41 mouse cellular contexts compared by ENCODE assay signal in genomic region chr7:28149841-28150240, GRCm38 (mm10). TPM values are rescaled to one million over a fixed set of nuclear protein-coding genes. Genes with fewer than 3 reads are reported as not detected.
"Had no signal": no experiment of that assay in that cellular context is flagged by ENCODE, and none has a peak within 500 bp of the region (broad histone marks: within the 10 kb centered on the region; RNA-seq: fewer than 3 reads in every experiment).

No protein-coding gene starts in this region.

- ATAC-seq: hindbrain, embryonic 16.5 days; hindbrain, postnatal 0 days; inflammation-experienced regulatory T-cells, adult 6 months; intestine, embryonic 15.5 days; intestine, embryonic 16.5 days; intestine, postnatal 0 days had no signal

- H3K36me3 ChIP-seq: heart, embryonic 10.5 days; heart, embryonic 12.5 days; heart, embryonic 13.5 days; heart, embryonic 15.5 days; hindbrain, embryonic 10.5 days; hindbrain, embryonic 15.5 days; intestine, embryonic 15.5 days; kidney, embryonic 15.5 days had no signal

- H3K4me1 ChIP-seq: heart, embryonic 10.5 days; heart, embryonic 12.5 days; heart, embryonic 13.5 days; heart, embryonic 15.5 days; hindbrain, embryonic 15.5 days; intestine, embryonic 15.5 days; kidney, embryonic 15.5 days had no signal

- H3K4me3 ChIP-seq: heart, embryonic 10.5 days; heart, embryonic 12.5 days; heart, embryonic 13.5 days; heart, embryonic 15.5 days; hindbrain, embryonic 10.5 days; hindbrain, embryonic 15.5 days; intestine, embryonic 15.5 days; kidney, embryonic 15.5 days; layer of hippocampus, adult 2 months; left cerebral cortex, adult 2 months had no signal

- H3K9me3 ChIP-seq: heart, embryonic 10.5 days; heart, embryonic 12.5 days; heart, embryonic 13.5 days; heart, embryonic 15.5 days; hindbrain, embryonic 15.5 days; intestine, embryonic 15.5 days; kidney, embryonic 15.5 days had no signal

- DNase-seq: heart, postnatal 10 days; heart, postnatal 14 days; heart, postnatal 36 days; heart, postnatal 4 days; kidney, adult 11 months; kidney, adult 18-20 months; kidney, adult 2 months; kidney, adult 8-10 months; kidney, adult 9 months; kidney, postnatal 10 days; kidney, postnatal 14 days; kidney, postnatal 25 days; kidney, postnatal 36 days; kidney, postnatal 4 days; layer of hippocampus, adult 9-11 months; layer of hippocampus, postnatal 36 days had no signal

- H3K4me2 ChIP-seq: heart, embryonic 11.5 days; heart, embryonic 12.5 days; heart, embryonic 13.5 days; heart, embryonic 15.5 days; hindbrain, embryonic 14.5 days; hindbrain, embryonic 15.5 days; intestine, embryonic 15.5 days; kidney, embryonic 15.5 days had no signal

- H3K9ac ChIP-seq: heart, embryonic 12.5 days; heart, embryonic 13.5 days; heart, embryonic 15.5 days; hindbrain, embryonic 14.5 days; hindbrain, embryonic 15.5 days; intestine, embryonic 15.5 days; kidney, embryonic 15.5 days had no signal

- H3K27me3 ChIP-seq: hindbrain, embryonic 15.5 days; intestine, embryonic 15.5 days had no signal

- H3K27ac ChIP-seq: heart, embryonic 10.5 days; heart, embryonic 13.5 days; heart, embryonic 15.5 days; hindbrain, embryonic 10.5 days; hindbrain, embryonic 14.5 days; hindbrain, embryonic 15.5 days; hindbrain, postnatal 0 days; intestine, embryonic 15.5 days; kidney, embryonic 15.5 days; kidney, postnatal 0 days; layer of hippocampus, adult 2 months; left cerebral cortex, adult 2 months had no signal

RNA-seq across cellular contexts. Expression of gene 9530053A07Rik, which starts 20.6 kb away (rescaled TPM):
- total RNA-seq: heart, postnatal 10 days; heart, postnatal 25 days; heart, postnatal 36 days; heart, postnatal 4 days; hematopoietic stem cell, adult 5-6 weeks; layer of hippocampus, adult 8-10 months; layer of hippocampus, postnatal 36 days had no signal
- polyA plus RNA-seq: heart, embryonic 11.5 days; heart, embryonic 14.5 days; inflammation-experienced regulatory T-cells, adult 6 months; intestine, embryonic 14.5 days; kidney, adult 2 months; kidney, embryonic 14.5 days; kidney, embryonic 16.5 days had no signal
